Mouse (Mus musculus): ENCODE results near the gene Sprr2a3. TPM values are rescaled to one million over a fixed set of nuclear protein-coding genes. Genes with fewer than 3 reads are reported as not detected.
"Not testable (repeated sequence)": the region's sequence is repeated elsewhere in the genome, so short reads cannot be mapped to it uniquely, and the experiment has no call there.

Sprr2a3 gene
- polyA plus RNA-seq (2015; fragmentation: Nextera tagmentation; extraction: Ambion mirVana), result 44.5 and 82.4 TPM in 2 replicates

GRCm38 (mm10) chr3:92285101-92285500 lies at the start of gene Sprr2a3:
Sprr2a3 (plus strand) TSS chr3:92285417.
- ATAC-seq (ENCODE audit: insufficient read depth, low FRiP score, low read depth), result 0 out of 2 replicates have a peak, but pooled peaks have one; percentile 20
- not testable (repeated sequence) for H3K4me1 ChIP-seq; H3K36me3 ChIP-seq; H3K9me3 ChIP-seq; H3K4me3 ChIP-seq (replicated peaks); H3K27ac ChIP-seq; H3K9ac ChIP-seq; H3K4me2 ChIP-seq; H3K27me3 ChIP-seq (replicated peaks)
- 81% methylated on average over 1 of the region's 1 CpGs for WGBS

GRCm38 (mm10) chr3:92236463-92237189 lies 48.6 kb upstream of the Sprr2a3 start:
- not testable (repeated sequence) for H3K36me3 ChIP-seq; H3K27me3 ChIP-seq (replicated peaks); H3K9ac ChIP-seq; H3K27ac ChIP-seq; H3K4me2 ChIP-seq; H3K4me1 ChIP-seq; H3K4me3 ChIP-seq (replicated peaks); H3K9me3 ChIP-seq
- peak; percentile 45 for ATAC-seq (ENCODE audit: insufficient read depth, low FRiP score, low read depth)
- WGBS, result no CpG with 5 or more reads among the region's 5 CpGs

GRCm38 (mm10) chr3:92238736-92239135 lies 46.5 kb upstream of the Sprr2a3 start:
- not testable (repeated sequence) for H3K4me2 ChIP-seq; H3K9me3 ChIP-seq; H3K27ac ChIP-seq; H3K9ac ChIP-seq; H3K36me3 ChIP-seq; H3K27me3 ChIP-seq (replicated peaks); ATAC-seq (ENCODE audit: insufficient read depth, low FRiP score, low read depth); H3K4me3 ChIP-seq (replicated peaks); H3K4me1 ChIP-seq

GRCm38 (mm10) chr3:92239197-92239596 lies 46.0 kb upstream of the Sprr2a3 start:
- H3K4me3 ChIP-seq (replicated peaks); H3K9ac ChIP-seq: not testable (repeated sequence)

GRCm38 (mm10) chr3:92244833-92245232 lies 40.4 kb upstream of the Sprr2a3 start:
- not testable (repeated sequence) for H3K27me3 ChIP-seq (replicated peaks); H3K4me1 ChIP-seq; H3K27ac ChIP-seq; H3K36me3 ChIP-seq; H3K4me2 ChIP-seq; H3K4me3 ChIP-seq (replicated peaks); H3K9me3 ChIP-seq; H3K9ac ChIP-seq; ATAC-seq (ENCODE audit: insufficient read depth, low FRiP score, low read depth)

More at GRCm38 (mm10) chr3:92239197-92239596, 46.0 kb upstream of the Sprr2a3 start:
- H3K4me1 ChIP-seq; H3K9me3 ChIP-seq; H3K27ac ChIP-seq; H3K27me3 ChIP-seq (replicated peaks); H3K4me2 ChIP-seq; H3K36me3 ChIP-seq; ATAC-seq (ENCODE audit: insufficient read depth, low FRiP score, low read depth): not testable (repeated sequence)
- WGBS, result no CpG with 5 or more reads among the region's 1 CpGs

GRCm38 (mm10) chr3:92246245-92246644 lies 39.0 kb upstream of the Sprr2a3 start:
- H3K27ac ChIP-seq; H3K36me3 ChIP-seq; H3K4me1 ChIP-seq; H3K27me3 ChIP-seq (replicated peaks); H3K9ac ChIP-seq; H3K9me3 ChIP-seq; H3K4me2 ChIP-seq; H3K4me3 ChIP-seq (replicated peaks): not testable (repeated sequence)
- WGBS, result no CpG with 5 or more reads among the region's 10 CpGs
- peak; percentile 80 for ATAC-seq (ENCODE audit: insufficient read depth, low FRiP score, low read depth)

GRCm38 (mm10) chr3:92248494-92248893 lies 36.7 kb upstream of the Sprr2a3 start:
- not testable (repeated sequence) for H3K4me1 ChIP-seq; H3K27me3 ChIP-seq (replicated peaks); H3K9me3 ChIP-seq; H3K4me2 ChIP-seq; H3K9ac ChIP-seq; H3K36me3 ChIP-seq; H3K4me3 ChIP-seq (replicated peaks); ATAC-seq (ENCODE audit: insufficient read depth, low FRiP score, low read depth); H3K27ac ChIP-seq

- not testable (repeated sequence) for H3K36me3 ChIP-seq
These were observed 34.8 kb upstream of the Sprr2a3 start for GRCm38 (mm10) chr3:92250450-92250849.

GRCm38 (mm10) chr3:92253860-92254259 lies 31.4 kb upstream of the Sprr2a3 start:
- ATAC-seq (ENCODE audit: insufficient read depth, low FRiP score, low read depth), result 0 out of 2 replicates have a peak, but pooled peaks have one; percentile 37
- no CpG with 5 or more reads among the region's 8 CpGs for WGBS

More at GRCm38 (mm10) chr3:92250450-92250849, 34.8 kb upstream of the Sprr2a3 start:
- H3K4me1 ChIP-seq; H3K27ac ChIP-seq; H3K4me3 ChIP-seq (replicated peaks); H3K9me3 ChIP-seq; H3K9ac ChIP-seq; H3K4me2 ChIP-seq; H3K27me3 ChIP-seq (replicated peaks): not testable (repeated sequence)
- ATAC-seq (ENCODE audit: insufficient read depth, low FRiP score, low read depth), result peak; percentile 44; the same call in 1 of the 2 replicates
- WGBS, result 93% methylated on average over 2 of the region's 2 CpGs

GRCm38 (mm10) chr3:92258526-92258925 lies 26.7 kb upstream of the Sprr2a3 start:
- ATAC-seq (ENCODE audit: insufficient read depth, low FRiP score, low read depth), result 0 out of 2 replicates have a peak, but pooled peaks have one; percentile 15
- H3K4me2 ChIP-seq; H3K36me3 ChIP-seq; H3K27me3 ChIP-seq (replicated peaks); H3K9me3 ChIP-seq; H3K27ac ChIP-seq; H3K4me1 ChIP-seq; H3K4me3 ChIP-seq (replicated peaks); H3K9ac ChIP-seq: not testable (repeated sequence)

More at GRCm38 (mm10) chr3:92253860-92254259, 31.4 kb upstream of the Sprr2a3 start:
- H3K27me3 ChIP-seq (replicated peaks); H3K4me1 ChIP-seq; H3K36me3 ChIP-seq; H3K9ac ChIP-seq; H3K4me3 ChIP-seq (replicated peaks); H3K4me2 ChIP-seq; H3K9me3 ChIP-seq; H3K27ac ChIP-seq: not testable (repeated sequence)

GRCm38 (mm10) chr3:92263462-92263861 lies 21.8 kb upstream of the Sprr2a3 start:
- no CpG with 5 or more reads among the region's 2 CpGs for WGBS
- not testable (repeated sequence) for ATAC-seq (ENCODE audit: insufficient read depth, low FRiP score, low read depth); H3K9me3 ChIP-seq; H3K9ac ChIP-seq; H3K27ac ChIP-seq; H3K27me3 ChIP-seq (replicated peaks); H3K4me2 ChIP-seq; H3K4me1 ChIP-seq; H3K4me3 ChIP-seq (replicated peaks); H3K36me3 ChIP-seq

GRCm38 (mm10) chr3:92271414-92271985 lies 13.7 kb upstream of the Sprr2a3 start:
- not testable (repeated sequence) for H3K4me2 ChIP-seq; H3K27me3 ChIP-seq (replicated peaks); H3K4me3 ChIP-seq (replicated peaks); H3K4me1 ChIP-seq; H3K27ac ChIP-seq; H3K36me3 ChIP-seq; H3K9ac ChIP-seq; H3K9me3 ChIP-seq
- no CpG with 5 or more reads among the region's 4 CpGs for WGBS
- ATAC-seq (ENCODE audit: insufficient read depth, low FRiP score, low read depth), result peak; percentile 58

- not testable (repeated sequence) for H3K27ac ChIP-seq; H3K9ac ChIP-seq; H3K4me2 ChIP-seq; H3K9me3 ChIP-seq; H3K4me1 ChIP-seq; H3K27me3 ChIP-seq (replicated peaks); H3K36me3 ChIP-seq; H3K4me3 ChIP-seq (replicated peaks); ATAC-seq (ENCODE audit: insufficient read depth, low FRiP score, low read depth)
These were observed 11.7 kb upstream of the Sprr2a3 start for GRCm38 (mm10) chr3:92273504-92273903.

Data from stomach, embryonic 15.5 days (tissue).